Mouse (Mus musculus): ENCODE measurements around the gene Upk2. TPM values are rescaled to one million over a fixed set of nuclear protein-coding genes. Genes with fewer than 3 reads are reported as not detected.

Gene Upk2
- not detected for total RNA-seq (2021)

- intact Hi-C loops (cut with DNase I) = loop anchor here (1.0 kb wide), 3 partner anchors 22 to 197 kb away; no protein-coding TSS in a partner anchor
These were observed at the start of gene Upk2 for GRCm38 (mm10) chr9:44454891-44455220. Upk2 (minus strand) TSS chr9:44454976.

GRCm38 (mm10) chr9:44502006-44502405 is 47.2 kb upstream of the Upk2 start:
- DNase-seq = peak; percentile 88 to 91
- intact Hi-C loops (cut with DNase I) = loop anchor here (1.0 to 2.0 kb wide), 2 partner anchors 48 to 151 kb away; partner anchors contain the start of gene Upk2

More at GRCm38 (mm10) chr9:44454891-44455220, at the start of gene Upk2:
- no peak for DNase-seq

GRCm38 (mm10) chr9:44501206-44501879 is 46.6 kb upstream of the Upk2 start:
- intact Hi-C loops (cut with DNase I) = loop anchor here (1.0 kb wide), 1 partner anchor 19 kb away; the partner anchor contains the start of gene Bcl9l
- peak in 1 of 2 experiments; percentile 31 for DNase-seq

- intact Hi-C loops (cut with DNase I) = loop anchor here (1.0 kb wide), 1 partner anchor 18 kb away; the partner anchor contains the start of gene Bcl9l
- peak in 1 of 2 experiments; percentile 23 for DNase-seq
These were observed 45.9 kb upstream of the Upk2 start for GRCm38 (mm10) chr9:44500638-44501175.

- intact Hi-C loops (cut with DNase I) = no loop called here
- DNase-seq = no peak
These were observed 45.4 kb upstream of the Upk2 start for GRCm38 (mm10) chr9:44500163-44500533.

- peak; percentile 73 to 80 for DNase-seq
- intact Hi-C loops (cut with DNase I) = no loop called here
These were observed 44.8 kb upstream of the Upk2 start for GRCm38 (mm10) chr9:44499356-44500162.

- DNase-seq = peak; percentile 86
- intact Hi-C loops (cut with DNase I) = no loop called here
These were observed 43.9 kb upstream of the Upk2 start for GRCm38 (mm10) chr9:44498421-44499355.

- intact Hi-C loops (cut with DNase I) = no loop called here
- DNase-seq = peak; percentile 57 to 65
These were observed 43.0 kb upstream of the Upk2 start for GRCm38 (mm10) chr9:44497624-44498377.

GRCm38 (mm10) chr9:44496803-44497461 is 42.2 kb upstream of the Upk2 start:
- peak in 1 of 2 experiments; percentile 21 for DNase-seq
- intact Hi-C loops (cut with DNase I) = no loop called here

- no peak for DNase-seq
- intact Hi-C loops (cut with DNase I) = no loop called here
These were observed 41.1 kb upstream of the Upk2 start for GRCm38 (mm10) chr9:44495810-44496344.

GRCm38 (mm10) chr9:44494863-44495809 is 40.4 kb upstream of the Upk2 start:
- DNase-seq = peak; percentile 55
- intact Hi-C loops (cut with DNase I) = no loop called here

GRCm38 (mm10) chr9:44494261-44494862 is 39.6 kb upstream of the Upk2 start:
- intact Hi-C loops (cut with DNase I) = no loop called here
- DNase-seq = peak; percentile 57 to 63

- intact Hi-C loops (cut with DNase I) = no loop called here
- DNase-seq = peak; percentile 59 to 75
These were observed 38.1 kb upstream of the Upk2 start for GRCm38 (mm10) chr9:44492631-44493461.

- peak in 1 of 2 experiments; percentile 5 for DNase-seq
- intact Hi-C loops (cut with DNase I) = no loop called here
These were observed 36.6 kb upstream of the Upk2 start for GRCm38 (mm10) chr9:44491351-44491750.

- peak; percentile 60 to 66 for DNase-seq
These were observed 35.6 kb upstream of the Upk2 start for GRCm38 (mm10) chr9:44490086-44490967.

More at GRCm38 (mm10) chr9:44490086-44490967, 35.6 kb upstream of the Upk2 start:
- intact Hi-C loops (cut with DNase I) = no loop called here
